Mouse (Mus musculus): Measurements from ENCODE around the gene Rpa1. TPM values are rescaled to one million over a fixed set of nuclear protein-coding genes. Genes with fewer than 3 reads are reported as not detected.

Rpa1 gene
- polyA plus RNA-seq, 1 experiment from 2014 or later: 46.0 TPM

DNA sequence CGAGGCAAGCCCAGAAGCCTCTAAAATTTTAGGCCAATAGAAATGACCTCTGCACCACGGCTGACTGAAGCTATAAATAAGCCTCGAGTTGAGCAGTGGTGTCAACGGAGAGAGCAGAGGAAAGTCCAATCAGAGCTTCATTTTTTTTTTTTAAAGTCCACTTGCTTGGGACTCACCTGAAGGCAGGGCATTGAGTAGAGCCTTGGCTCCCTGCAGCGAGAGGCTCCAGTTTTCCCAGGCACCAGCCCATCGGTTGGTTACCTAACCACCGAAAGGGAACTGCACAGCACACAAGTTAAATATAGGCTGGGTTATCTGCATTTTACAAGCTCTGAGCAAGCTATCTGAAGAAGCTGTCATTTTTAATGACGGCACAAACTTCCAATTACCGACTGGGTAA, 53.3 kb downstream of the Rpa1 start:
- no peak overlapping the region for H3K4me2 ChIP-seq (replicated peaks; ENCODE audit: low read depth)
- no peak overlapping the region for H3K9ac ChIP-seq (ENCODE audit: low read length)
- H3K4me3 ChIP-seq (ENCODE audit: low read depth, low read length): no peak overlapping the region
- TF ChIP-seq CTCF (IDR thresholded peaks at IDR 0.05; ENCODE audit: low read depth): no peak
- TF ChIP-seq EP300 (optimal IDR thresholded peaks at IDR 0.05): no peak
- H3K9me3 ChIP-seq (ENCODE audit: control insufficient read depth, low read length): no peaks in the 10 kb centered on the region
- H3K27me3 ChIP-seq (ENCODE audit: control insufficient read depth, insufficient read depth, low read length): no peaks in the 10 kb centered on the region
- H3K36me3 ChIP-seq (ENCODE audit: control insufficient read depth, insufficient read depth, low read length): no peaks in the 10 kb centered on the region
- DNase-seq (ENCODE audit: low spot score): no peak
- 47% methylated on average over 9 of the region's 9 CpGs for WGBS
- no peak for ATAC-seq (ENCODE audit: low FRiP score, low TSS enrichment)
- no peak overlapping the region for H3K27ac ChIP-seq (replicated peaks)
- no peaks in the 10 kb centered on the region for H3K4me1 ChIP-seq (replicated peaks; ENCODE audit: control insufficient read depth, insufficient read depth)

DNA sequence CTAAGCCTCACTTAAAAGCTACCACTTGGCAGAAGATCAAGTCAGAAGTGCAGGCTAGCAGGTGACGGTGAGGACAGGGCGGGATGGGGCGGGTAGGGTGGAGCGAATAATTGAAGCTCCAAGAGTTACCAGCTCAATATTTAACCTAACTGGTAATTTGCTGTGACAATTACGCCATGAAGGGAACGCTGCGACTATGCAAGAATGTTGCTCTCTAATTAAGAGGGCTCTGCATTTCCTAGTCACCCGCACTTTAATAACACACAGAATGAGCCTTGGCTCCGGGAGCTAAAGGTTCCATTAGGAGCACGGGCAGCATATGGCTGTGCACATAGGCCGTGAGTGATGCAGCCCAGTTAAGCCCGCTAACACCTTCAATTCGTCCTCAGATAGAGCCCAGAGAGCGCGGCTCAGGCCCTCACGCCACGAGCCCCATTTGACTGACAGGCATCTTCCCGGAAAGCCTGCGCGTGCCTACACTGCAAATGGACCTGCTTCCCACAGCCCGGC, 54.2 kb downstream of the Rpa1 start:
- H3K4me1 ChIP-seq (replicated peaks; ENCODE audit: control insufficient read depth, insufficient read depth): no peaks in the 10 kb centered on the region
- no peaks in the 10 kb centered on the region for H3K9me3 ChIP-seq (ENCODE audit: control insufficient read depth, low read length)
- no peak for DNase-seq (ENCODE audit: low spot score)
- no peak overlapping the region for H3K9ac ChIP-seq (ENCODE audit: low read length)
- no peak for TF ChIP-seq CTCF (IDR thresholded peaks at IDR 0.05; ENCODE audit: low read depth)
- H3K27me3 ChIP-seq (ENCODE audit: control insufficient read depth, insufficient read depth, low read length): no peaks in the 10 kb centered on the region
- 54% methylated on average over 21 of the region's 21 CpGs for WGBS
- H3K36me3 ChIP-seq (ENCODE audit: control insufficient read depth, insufficient read depth, low read length): no peaks in the 10 kb centered on the region
- no peak overlapping the region for H3K4me2 ChIP-seq (replicated peaks; ENCODE audit: low read depth)
- no peak overlapping the region for H3K4me3 ChIP-seq (ENCODE audit: low read depth, low read length)
- no peak for ATAC-seq (ENCODE audit: low FRiP score, low TSS enrichment)
- no peak overlapping the region for H3K27ac ChIP-seq (replicated peaks)

DNA sequence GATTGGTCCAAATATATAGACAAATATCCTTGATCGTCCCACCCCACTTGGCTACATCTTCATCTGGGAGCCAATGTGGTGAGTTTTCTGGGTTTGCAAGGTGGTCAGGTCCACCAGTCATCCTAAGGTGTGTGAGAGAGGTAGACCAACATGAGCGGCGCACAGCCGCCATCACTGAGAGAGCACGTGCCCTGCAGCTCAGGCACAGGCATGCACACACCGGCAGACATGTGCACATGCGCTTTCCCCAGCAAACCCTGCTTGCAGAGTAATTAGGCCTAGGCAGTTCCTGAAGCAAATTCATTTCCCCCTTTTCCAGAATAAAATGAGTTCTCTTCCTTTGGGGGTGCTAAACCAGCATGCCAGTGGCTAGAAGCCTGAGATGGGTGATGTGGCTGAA, 55.8 kb downstream of the Rpa1 start:
- Histone ChIP-seq H3K36me3 (ENCODE audit: control insufficient read depth, insufficient read depth, low read length) (no peaks in the 10 kb centered on the region), H3K4me1 (replicated peaks; ENCODE audit: control insufficient read depth, insufficient read depth) (no peaks in the 10 kb centered on the region), H3K4me3 (ENCODE audit: low read depth, low read length) (no peak overlapping the region), H3K4me2 (replicated peaks; ENCODE audit: low read depth) (no peak overlapping the region), H3K27me3 (ENCODE audit: control insufficient read depth, insufficient read depth, low read length) (no peaks in the 10 kb centered on the region), H3K27ac (replicated peaks) (no peak overlapping the region), H3K9me3 (ENCODE audit: control insufficient read depth, low read length) (no peaks in the 10 kb centered on the region), H3K9ac (ENCODE audit: low read length) (no peak overlapping the region)
- WGBS: 82% methylated on average over 7 of the region's 7 CpGs
- ATAC-seq (ENCODE audit: low FRiP score, low TSS enrichment) (no peak), DNase-seq (ENCODE audit: low spot score) (no peak)
- TF ChIP-seq EP300 (optimal IDR thresholded peaks at IDR 0.05) (no peak), CTCF (IDR thresholded peaks at IDR 0.05; ENCODE audit: low read depth) (no peak)

DNA sequence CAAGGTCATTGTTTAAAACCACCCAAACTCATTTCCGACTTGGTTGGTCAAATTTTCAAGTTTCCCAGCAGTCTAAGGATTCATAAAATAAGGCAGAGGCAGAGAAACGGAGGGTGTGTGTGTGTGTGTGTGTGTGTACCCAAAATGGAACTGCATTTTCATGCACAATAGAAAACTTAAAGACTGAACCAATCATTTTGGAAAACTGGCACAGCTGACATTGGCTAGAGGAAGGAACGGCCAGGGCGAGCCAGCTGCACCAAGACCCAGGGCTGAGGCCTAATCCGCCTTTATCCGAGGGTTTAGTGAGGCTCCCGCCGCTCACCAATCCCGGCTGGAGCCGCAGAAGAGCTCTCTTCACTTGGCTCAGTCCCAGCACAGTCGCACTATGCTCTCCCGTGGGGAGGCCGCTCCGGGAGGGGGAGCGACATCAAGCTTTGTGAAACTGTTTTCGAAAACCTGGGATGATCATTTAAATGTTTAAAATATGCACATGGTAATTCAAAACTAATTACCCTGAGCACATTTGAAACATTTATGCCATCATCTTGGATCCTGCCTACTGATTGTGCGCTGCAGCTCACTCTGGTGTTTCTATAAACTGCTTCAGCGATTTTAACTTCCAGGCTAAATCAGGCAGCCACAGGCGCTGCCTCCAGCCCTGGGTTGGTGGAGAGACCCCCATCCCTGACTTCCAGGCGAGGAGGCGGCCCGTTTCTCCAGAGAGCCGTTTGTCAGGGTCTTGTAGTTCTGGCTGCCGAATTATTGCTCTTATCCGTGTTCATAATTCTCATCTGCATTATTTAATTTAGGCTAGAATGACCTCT, 56.5 kb downstream of the Rpa1 start:
- no peaks in the 10 kb centered on the region for H3K36me3 ChIP-seq (ENCODE audit: control insufficient read depth, insufficient read depth, low read length)
- H3K9me3 ChIP-seq (ENCODE audit: control insufficient read depth, low read length): no peaks in the 10 kb centered on the region

DNA sequence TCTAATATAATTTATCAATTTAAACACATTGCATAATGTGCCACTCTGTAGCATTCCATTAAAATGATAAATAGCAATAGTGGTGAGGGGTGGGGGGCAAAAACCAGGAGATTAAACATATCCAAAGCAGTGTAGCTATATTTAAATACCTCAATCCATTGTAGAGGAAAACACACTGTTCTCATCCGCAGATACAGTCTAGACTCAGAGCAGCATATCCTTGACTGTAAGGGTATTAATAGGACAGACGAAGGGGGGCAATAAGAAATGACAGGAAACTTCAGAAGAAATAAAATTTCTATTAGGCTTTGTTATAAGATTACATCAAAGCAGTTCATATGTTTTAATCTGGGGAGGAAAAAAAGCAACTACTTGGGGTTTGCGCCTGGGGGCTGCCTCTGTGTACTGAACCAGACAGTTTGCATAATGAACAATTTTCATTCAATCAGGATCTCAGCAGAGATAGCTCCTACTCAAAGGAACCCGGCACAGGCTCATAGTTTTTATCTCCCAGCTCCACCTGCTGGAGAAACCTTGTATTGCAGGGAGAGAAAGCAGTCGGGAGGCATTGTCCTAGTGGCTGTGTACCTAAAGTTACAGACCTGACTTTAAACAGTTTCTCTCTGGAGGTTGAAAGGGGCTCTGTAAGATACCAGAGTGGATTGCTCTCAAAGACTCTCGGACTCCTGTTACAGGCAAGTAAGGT, 57.4 kb downstream of the Rpa1 start:
- DNase-seq (ENCODE audit: low spot score): peak; percentile 83
- no peaks in the 10 kb centered on the region for H3K36me3 ChIP-seq (ENCODE audit: control insufficient read depth, insufficient read depth, low read length)
- H3K4me2 ChIP-seq (replicated peaks; ENCODE audit: low read depth): no peak overlapping the region
- H3K9ac ChIP-seq (ENCODE audit: low read length): no peak overlapping the region
- no peaks in the 10 kb centered on the region for H3K9me3 ChIP-seq (ENCODE audit: control insufficient read depth, low read length)
- H3K4me3 ChIP-seq (ENCODE audit: low read depth, low read length): no peak overlapping the region
- TF ChIP-seq CTCF (IDR thresholded peaks at IDR 0.05; ENCODE audit: low read depth): peak; percentile 97
- no peak for TF ChIP-seq EP300 (optimal IDR thresholded peaks at IDR 0.05)
- no peaks in the 10 kb centered on the region for H3K4me1 ChIP-seq (replicated peaks; ENCODE audit: control insufficient read depth, insufficient read depth)
- 18% methylated on average over 6 of the region's 6 CpGs for WGBS
- peak; percentile 58 for ATAC-seq (ENCODE audit: low FRiP score, low TSS enrichment)
- no peak overlapping the region for H3K27ac ChIP-seq (replicated peaks)
- no peaks in the 10 kb centered on the region for H3K27me3 ChIP-seq (ENCODE audit: control insufficient read depth, insufficient read depth, low read length)

More for the DNA sequence above, 56.5 kb downstream of the Rpa1 start:
- Histone ChIP-seq H3K4me2 (replicated peaks; ENCODE audit: low read depth) (no peak overlapping the region; the same call in 1 of the 2 replicates), H3K27ac (replicated peaks) (no peak overlapping the region), H3K4me1 (replicated peaks; ENCODE audit: control insufficient read depth, insufficient read depth) (no peaks in the 10 kb centered on the region), H3K9ac (ENCODE audit: low read length) (peak overlapping the region; percentile 2; the same call in 1 of the 2 replicates), H3K27me3 (ENCODE audit: control insufficient read depth, insufficient read depth, low read length) (no peaks in the 10 kb centered on the region), H3K4me3 (ENCODE audit: low read depth, low read length) (no peak overlapping the region)
- DNase-seq (ENCODE audit: low spot score): no peak
- WGBS: 27% methylated on average over 25 of the region's 25 CpGs
- TF ChIP-seq EP300 (optimal IDR thresholded peaks at IDR 0.05) (no peak), CTCF (IDR thresholded peaks at IDR 0.05; ENCODE audit: low read depth) (no peak)
- ATAC-seq (ENCODE audit: low FRiP score, low TSS enrichment): no peak

DNA sequence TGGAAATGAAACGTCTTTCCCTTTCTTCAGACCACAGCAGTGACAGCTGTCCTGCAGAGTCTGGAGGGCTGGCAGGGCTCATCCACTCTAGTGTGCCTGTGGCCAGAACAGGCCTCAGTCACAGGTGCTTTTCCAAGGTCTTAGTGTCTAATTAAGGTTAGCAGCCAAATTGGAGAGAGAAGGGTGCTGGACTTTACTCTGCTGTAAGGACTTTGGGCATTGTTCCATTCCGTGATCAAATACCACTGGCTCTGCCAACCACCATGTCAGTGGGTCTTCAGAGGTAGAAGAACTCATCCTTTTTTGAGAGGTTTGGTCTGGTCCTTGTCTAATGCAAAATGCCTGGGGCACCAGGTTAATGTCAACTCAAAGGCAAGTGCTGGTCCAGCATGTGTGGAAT, 59.0 kb downstream of the Rpa1 start:
- no peaks in the 10 kb centered on the region for H3K27me3 ChIP-seq (ENCODE audit: control insufficient read depth, insufficient read depth, low read length)
- ATAC-seq (ENCODE audit: low FRiP score, low TSS enrichment): no peak
- no peak overlapping the region for H3K4me2 ChIP-seq (replicated peaks; ENCODE audit: low read depth)
- no peaks in the 10 kb centered on the region for H3K9me3 ChIP-seq (ENCODE audit: control insufficient read depth, low read length)
- WGBS: 64% methylated on average over 2 of the region's 2 CpGs
- no peak for TF ChIP-seq EP300 (optimal IDR thresholded peaks at IDR 0.05)
- no peak for TF ChIP-seq CTCF (IDR thresholded peaks at IDR 0.05; ENCODE audit: low read depth)
- H3K27ac ChIP-seq (replicated peaks): no peak overlapping the region
- no peak for DNase-seq (ENCODE audit: low spot score)
- H3K9ac ChIP-seq (ENCODE audit: low read length): no peak overlapping the region
- no peaks in the 10 kb centered on the region for H3K4me1 ChIP-seq (replicated peaks; ENCODE audit: control insufficient read depth, insufficient read depth)
- no peaks in the 10 kb centered on the region for H3K36me3 ChIP-seq (ENCODE audit: control insufficient read depth, insufficient read depth, low read length)
- no peak overlapping the region for H3K4me3 ChIP-seq (ENCODE audit: low read depth, low read length)

All from stomach, postnatal 0 days (tissue).